Mouse (Mus musculus) right cerebral cortex, postnatal 10 days (tissue): Measurements from ENCODE around the gene AC161166.1.
"Not testable (repeated sequence)": the region's sequence is repeated elsewhere in the genome, so short reads cannot be mapped to it uniquely, and the experiment has no call there.

Experiments
- DNase-seq, 2 experiments: peaks; one replicate each; pipeline ENCODE4 v3.0.0; 2021; ENCODE audit warnings: low spot score in 2 of 2

AC161166.1 gene

GRCm38 (mm10) chr7:24525686-24526420, 13.6 kb upstream of the AC161166.1 start:
- DNase-seq: peak; percentile 49 to 53

DNA sequence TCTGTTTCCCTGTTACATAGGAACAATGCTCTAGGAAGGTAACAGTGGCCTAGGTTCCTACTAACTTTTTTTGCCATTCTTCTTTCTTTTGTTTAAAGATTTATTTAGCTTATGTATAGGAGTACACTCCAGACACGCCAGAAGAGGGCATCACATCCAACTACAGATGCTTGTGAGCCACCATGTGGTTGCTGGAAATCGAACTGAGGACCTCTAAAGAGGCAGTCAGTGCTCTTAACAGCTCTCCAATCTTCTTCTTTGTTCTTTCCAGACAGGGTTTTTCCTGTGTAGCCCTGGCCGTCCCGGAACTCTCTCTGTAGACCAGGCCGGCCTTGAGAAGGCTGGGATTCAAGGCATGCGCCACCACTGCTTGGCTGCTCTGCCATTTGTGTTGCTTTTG, 12.7 kb upstream of the AC161166.1 start:
- no peak for DNase-seq

DNA sequence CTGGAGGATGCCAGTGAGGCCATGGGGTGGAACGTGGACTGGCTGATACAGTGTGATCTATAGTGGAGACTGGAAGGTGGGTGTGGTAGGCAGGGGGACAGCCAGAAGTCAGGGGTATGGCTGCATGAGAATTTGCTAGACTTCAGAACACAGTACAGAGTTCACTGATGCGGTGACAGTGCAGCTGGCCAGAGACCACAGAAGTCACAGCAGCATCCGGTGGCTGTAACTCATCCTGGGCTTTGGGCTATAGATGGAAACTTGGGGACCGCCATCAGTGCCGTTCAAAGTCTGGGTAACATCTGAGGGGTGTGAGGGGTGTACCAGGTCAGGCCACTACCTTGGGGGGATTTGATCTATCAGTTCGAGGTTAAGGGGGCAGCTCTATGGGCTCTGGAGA, 11.5 kb upstream of the AC161166.1 start:
- DNase-seq: no peak

DNA sequence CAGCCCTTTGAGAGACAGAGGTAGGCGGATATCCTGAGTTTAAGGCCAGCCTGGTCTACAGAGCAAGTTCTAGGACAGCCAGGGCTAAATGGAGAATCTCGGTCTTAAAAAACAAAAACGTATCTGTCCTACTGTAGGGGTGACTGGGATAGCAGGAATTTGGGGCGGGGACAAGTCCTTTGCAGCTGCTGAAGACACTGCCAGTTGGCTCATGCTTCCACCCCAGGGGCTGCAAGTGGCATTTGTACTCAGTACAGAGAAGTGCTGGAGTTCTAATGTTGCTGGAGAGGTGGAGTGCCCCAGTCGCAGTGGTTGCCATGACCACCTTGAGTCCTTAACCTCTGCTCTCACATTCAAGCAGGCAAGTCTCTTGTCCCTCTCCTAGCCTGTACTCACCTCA, 10.6 kb upstream of the AC161166.1 start:
- DNase-seq: no peak

DNA sequence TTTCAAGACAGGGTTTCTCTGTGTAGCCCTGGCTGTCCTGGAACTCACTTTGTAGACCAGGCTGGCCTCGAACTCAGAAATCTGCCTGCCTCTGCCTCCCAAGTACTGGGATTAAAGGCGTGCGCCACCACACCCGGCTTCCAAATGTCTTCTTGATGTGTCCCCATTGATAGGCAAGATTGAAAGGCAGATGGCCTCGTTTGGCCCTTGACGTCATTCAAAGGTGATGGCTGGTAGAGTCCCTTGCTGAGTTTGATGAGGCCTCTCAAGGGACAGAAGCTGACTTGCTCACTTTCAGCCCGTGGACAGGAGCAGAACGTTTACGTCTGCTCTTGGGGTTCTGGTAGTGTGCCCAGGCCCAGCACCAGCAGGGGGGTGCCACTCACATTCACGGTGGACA, 7.8 kb upstream of the AC161166.1 start:
- DNase-seq: not testable (repeated sequence)

GRCm38 (mm10) chr7:24519130-24519529, 6.9 kb upstream of the AC161166.1 start:
- DNase-seq: no peak

DNA sequence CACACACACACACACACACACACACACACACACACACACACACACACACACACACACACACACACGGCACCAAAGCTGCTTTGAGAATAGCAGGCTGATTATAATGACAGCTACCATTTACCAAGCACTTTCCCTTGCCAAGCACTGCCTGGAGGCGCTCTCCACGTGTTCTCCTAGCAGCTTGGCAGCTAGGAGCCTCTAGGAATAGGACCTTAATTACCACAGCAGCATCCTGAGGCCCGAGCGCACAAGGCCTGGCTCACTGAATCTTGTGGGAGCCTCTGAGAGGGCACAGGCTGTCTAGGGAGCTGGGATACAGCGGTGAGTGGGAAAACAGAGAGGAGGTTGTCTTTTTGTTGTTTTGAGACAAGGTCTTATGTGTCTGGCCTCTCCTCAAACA, 5.4 kb upstream of the AC161166.1 start:
- peak; percentile 79 to 90 for DNase-seq

DNA sequence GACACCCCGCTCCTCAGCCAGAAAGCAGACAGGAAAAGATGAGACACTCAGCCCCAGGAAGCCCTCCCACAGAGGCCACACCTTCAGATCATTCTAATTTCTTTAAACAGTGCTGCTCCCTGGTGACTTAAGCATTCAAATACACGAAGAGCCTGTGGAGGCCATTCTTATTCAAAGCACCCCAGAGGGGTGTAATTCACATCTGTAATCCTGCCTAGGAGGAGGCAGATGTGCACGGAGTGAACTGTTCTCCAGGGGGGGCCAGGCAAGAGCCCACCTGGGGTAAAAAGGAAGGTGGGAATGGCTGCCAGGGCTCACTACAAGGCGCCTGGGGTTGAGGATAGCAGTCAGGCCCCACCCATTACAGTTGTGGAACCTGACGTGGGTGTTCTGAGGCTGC, 4.8 kb upstream of the AC161166.1 start:
- no peak for DNase-seq

DNA sequence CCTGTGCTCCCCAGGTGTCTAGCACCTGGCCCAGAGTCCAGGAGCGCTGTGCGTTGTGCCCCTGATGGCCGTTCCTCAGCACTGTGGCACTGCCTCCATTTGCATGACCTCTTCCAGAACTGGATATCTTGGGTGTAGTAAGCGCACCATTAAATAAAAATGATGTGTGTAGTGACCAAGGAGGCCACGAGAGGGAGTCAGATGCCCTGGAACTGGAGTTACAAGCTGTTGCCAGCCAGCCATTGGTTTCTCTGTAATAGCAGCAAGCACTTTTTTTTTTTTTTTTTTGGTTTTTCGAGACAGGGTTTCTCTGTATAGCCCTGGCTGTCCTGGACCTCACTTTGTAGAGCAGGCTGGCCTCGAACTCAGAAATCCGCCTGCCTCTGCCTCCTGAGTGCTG, 4.1 kb upstream of the AC161166.1 start:
- DNase-seq: peak in 1 of 2 experiments; percentile 71

DNA sequence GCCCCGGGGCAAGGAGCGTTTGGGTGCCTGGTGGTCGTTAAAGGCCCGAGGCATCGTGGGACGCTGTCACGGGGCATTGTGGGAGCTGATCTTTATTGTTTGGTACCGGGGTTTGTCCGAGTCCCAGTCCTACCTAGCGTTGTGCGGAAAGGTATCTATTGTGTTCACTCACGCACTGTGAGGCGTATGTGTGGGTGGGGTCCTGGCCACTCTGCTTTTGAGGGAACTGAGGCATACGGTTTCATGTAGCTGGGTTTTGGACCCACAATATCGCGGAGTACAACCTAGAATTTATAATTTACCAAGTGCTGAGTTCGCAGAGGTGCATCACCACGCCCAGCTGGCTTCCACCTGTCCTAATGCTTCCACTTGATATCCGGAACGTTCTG, 4.5 kb downstream of the AC161166.1 start:
- DNase-seq: no peak

GRCm38 (mm10) chr7:24506838-24507725, 5.2 kb downstream of the AC161166.1 start, which contains the start of gene Zfp428:
TSS of gene Zfp428 (plus strand) at chr7:24507006.
- peak; percentile 91 to 94 for DNase-seq

DNA sequence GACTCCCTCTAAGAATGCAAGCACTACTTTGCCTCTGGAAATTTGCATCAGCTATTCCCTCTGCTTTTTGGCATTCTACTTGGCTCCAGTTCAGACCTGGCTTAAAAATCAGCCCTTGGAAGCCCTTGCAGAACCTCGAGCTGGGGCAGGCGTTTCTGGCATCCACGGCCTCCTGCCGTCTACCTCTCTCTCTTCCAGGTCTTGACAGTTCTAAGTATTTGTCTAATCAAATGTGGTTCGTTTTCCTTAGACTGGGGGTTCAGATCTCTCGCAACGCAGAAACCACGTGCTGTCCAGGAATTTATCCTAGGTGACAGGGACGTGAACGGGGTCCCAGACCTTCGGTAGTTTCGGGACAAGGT, 5.8 kb downstream of the AC161166.1 start:
- peak; percentile 78 to 81 for DNase-seq

DNA sequence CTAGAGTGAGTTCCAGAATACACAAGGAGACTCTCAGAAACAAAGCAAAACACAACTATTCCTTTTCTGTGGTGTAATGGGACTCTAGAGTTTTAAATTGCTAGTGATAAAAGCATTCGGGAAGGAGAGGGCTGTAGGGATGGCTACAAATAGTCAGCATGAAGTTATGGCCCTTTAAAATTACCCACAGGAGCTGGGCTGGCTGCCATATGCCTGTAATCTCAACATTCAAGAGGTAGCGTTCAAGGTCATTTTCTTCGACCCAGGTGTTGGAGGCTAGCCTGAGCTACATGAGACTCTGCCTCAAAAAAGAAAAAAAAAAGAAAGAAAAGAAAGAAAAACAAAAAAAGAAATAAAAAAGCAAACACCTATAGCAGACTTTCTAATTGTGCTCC, 6.2 kb downstream of the AC161166.1 start:
- no peak for DNase-seq

DNA sequence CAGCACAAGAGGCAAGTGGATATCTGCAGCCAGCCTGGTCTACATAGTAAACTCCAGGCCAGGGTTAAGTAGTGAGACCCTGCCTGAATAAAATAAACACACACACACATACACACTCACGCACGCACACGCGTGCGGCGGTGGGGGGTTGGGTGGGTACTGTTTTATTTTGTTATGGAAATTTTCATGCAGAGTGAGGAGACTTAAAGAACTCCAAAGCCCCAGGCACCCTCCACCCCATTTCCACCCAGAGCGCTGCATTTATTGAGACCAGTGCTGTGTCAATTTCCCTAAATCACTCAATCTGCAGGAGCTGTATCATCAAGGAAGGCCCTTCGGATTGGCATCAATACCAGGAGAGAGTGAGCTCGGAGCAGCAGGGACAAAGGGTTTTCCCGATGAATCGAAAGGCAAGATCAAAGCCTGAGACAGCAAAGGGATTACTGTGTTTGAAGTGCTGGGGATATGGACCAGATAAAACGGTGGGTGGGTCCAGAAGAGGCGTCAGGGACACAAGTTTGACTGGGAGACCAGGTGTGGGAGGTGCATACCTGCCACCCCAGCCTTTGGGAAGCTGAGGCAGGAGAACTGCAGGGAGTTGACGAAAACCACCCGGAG, 6.7 kb downstream of the AC161166.1 start:
- DNase-seq: no peak

DNA sequence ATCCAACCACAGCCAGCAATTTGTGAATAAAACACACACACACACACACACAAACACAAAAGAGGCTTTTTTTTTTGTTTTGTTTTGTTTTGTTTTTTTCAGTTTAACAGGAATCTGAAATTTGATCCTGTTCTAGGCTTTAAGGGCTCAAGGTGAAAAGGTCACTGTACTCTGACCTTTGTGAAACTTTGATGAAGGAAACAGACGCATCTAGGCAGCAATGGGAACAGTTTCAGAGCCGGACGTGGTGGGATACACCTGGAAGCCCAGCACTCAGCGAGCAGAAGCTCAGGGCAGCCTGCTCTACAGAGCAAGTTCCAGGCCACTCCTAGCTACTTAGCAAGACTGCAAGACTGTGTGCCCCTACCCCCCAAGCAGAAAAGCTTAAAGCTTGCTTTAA, 7.4 kb downstream of the AC161166.1 start:
- DNase-seq: no peak

GRCm38 (mm10) chr7:24504004-24504403, 8.3 kb downstream of the AC161166.1 start:
- DNase-seq: no peak

GRCm38 (mm10) chr7:24501492-24501891, 10.8 kb downstream of the AC161166.1 start:
- no peak for DNase-seq

DNA sequence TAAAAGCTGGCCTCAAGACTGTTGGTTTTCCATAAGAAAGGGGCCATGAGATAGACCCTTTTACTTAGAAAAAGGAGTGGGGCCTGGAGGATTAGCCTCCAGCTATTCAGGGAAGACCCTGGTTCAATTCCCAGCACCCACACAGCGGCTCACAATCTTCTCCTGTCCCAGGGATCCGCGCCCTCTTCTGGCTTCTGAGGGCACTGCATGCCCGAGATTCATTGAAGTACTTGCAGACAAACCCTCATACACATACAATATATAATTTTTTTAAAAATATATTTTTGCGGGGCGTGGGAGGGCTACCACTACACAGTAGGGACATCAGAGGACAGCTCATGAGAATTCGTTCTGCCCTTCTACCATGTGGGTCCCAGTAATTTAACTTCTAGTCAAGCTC, 11.3 kb downstream of the AC161166.1 start:
- peak in 1 of 2 experiments; percentile 62 for DNase-seq

- DNase-seq: no peak
Observed at GRCm38 (mm10) chr7:24499856-24500577, 12.2 kb downstream of the AC161166.1 start.

GRCm38 (mm10) chr7:24488303-24488702, 24.0 kb downstream of the AC161166.1 start:
- no peak for DNase-seq

DNA sequence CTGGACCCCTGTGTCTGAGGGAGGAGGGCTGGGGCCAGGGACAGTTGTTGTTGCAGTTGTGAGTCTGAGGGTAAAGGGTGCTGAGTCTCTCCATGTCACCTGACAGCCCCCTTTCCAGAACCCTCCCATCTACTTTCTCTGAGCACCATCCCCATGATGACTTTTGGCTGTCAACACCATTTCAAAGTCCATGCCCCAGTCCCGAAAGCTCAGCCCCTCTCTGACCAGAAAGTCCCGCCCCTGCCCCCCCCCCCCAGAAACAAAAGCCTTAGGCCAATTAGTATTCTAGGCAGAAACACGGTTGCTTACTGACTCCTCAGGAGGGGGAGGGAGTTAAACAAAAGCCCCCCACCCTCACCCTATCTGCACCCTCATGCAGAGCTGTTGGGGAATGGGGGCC, 24.9 kb downstream of the AC161166.1 start:
- DNase-seq: no peak

GRCm38 (mm10) chr7:24486654-24487130, 25.6 kb downstream of the AC161166.1 start:
- DNase-seq: peak in 1 of 2 experiments; percentile 62
